Mouse (Mus musculus) liver, embryonic 12.5 days (tissue): ENCODE results near the gene Elovl5. TPM values are rescaled to one million over a fixed set of nuclear protein-coding genes. Genes with fewer than 3 reads are reported as not detected.

Source experiments
- ATAC-seq: fragments of 200-750 bp; cut with Nextera tagmentation; 2 replicates; pipeline ENCODE4 v1.8.0; 2017; ENCODE audit warnings: moderate number of reproducible peaks, mild to moderate bottlenecking, moderate library complexity
- H3K27ac ChIP-seq: fragments of 300-500 bp; sonication (generic); 2 replicates; pipeline ENCODE4 v1.5.1; 2016; ENCODE audit warnings: mild to moderate bottlenecking
- H3K27me3 ChIP-seq: fragments of 300-500 bp; sonication (generic); replicated peaks from 2 replicates; pipeline ENCODE4 v1.6.1; 2016; ENCODE audit warnings: mild to moderate bottlenecking, moderate library complexity
- H3K36me3 ChIP-seq: fragments of 300-500 bp; sonication (generic); 2 replicates; pipeline ENCODE4 v1.6.1; 2016; ENCODE audit warnings: mild to moderate bottlenecking, moderate library complexity
- H3K4me1 ChIP-seq: fragments of 300-500 bp; sonication (generic); 2 replicates; pipeline ENCODE4 v1.6.1; 2016
- H3K4me2 ChIP-seq: fragments of 300-500 bp; sonication (generic); 2 replicates; pipeline ENCODE4 v1.6.1; 2016; ENCODE audit warnings: mild to moderate bottlenecking, moderate library complexity
- H3K4me3 ChIP-seq: fragments of 300-500 bp; sonication (generic); 2 replicates; pipeline ENCODE4 v1.5.1; 2016; ENCODE audit warnings: mild to moderate bottlenecking, moderate library complexity
- H3K9ac ChIP-seq: fragments of 300-500 bp; sonication (generic); 2 replicates; pipeline ENCODE4 v1.6.1; 2016; ENCODE audit warnings: mild to moderate bottlenecking, moderate library complexity
- H3K9me3 ChIP-seq: fragments of 300-500 bp; sonication (generic); replicated peaks from 2 replicates; pipeline ENCODE4 v1.6.1; 2016; ENCODE audit warnings: mild to moderate bottlenecking, moderate library complexity
- WGBS: fragments of 180-500 bp; shearing (Covaris S2); methylation state at CpG from one replicate; pipeline ENCODE4 v1.1.7; 2016; ENCODE audit not compliant: insufficient replicate concordance; 5-methylcytosine and 5-hydroxymethylcytosine counted together
- polyA plus RNA-seq: library from polyadenylated mRNA; unstranded; fragments of >200 nt; fragmentation: Nextera tagmentation; extraction: Ambion mirVana; gene quantifications from 2 replicates; pipeline ENCODE4 v1.2.1, GENCODE M21; 2016

Gene Elovl5
- polyA plus RNA-seq, 1 experiment from 2014 or later, result 28.8 TPM

GRCm38 (mm10) chr9:77961350-77961749 lies 44.2 kb downstream of the Elovl5 start:
- Histone ChIP-seq H3K36me3 (peaks cover 20% of the 10 kb centered on the region), H3K9ac (no peak overlapping the region), H3K4me2 (no peak overlapping the region), H3K9me3 (no peaks in the 10 kb centered on the region), H3K4me3 (no peak overlapping the region), H3K27me3 (no peaks in the 10 kb centered on the region), H3K4me1 (peaks cover 6% of the 10 kb centered on the region; the same call in 1 of the 2 replicates), H3K27ac (no peak overlapping the region)
- no peak for ATAC-seq
- WGBS, result 77% methylated on average over 6 of the region's 6 CpGs

GRCm38 (mm10) chr9:77964084-77964483 lies 46.9 kb downstream of the Elovl5 start:
- no peak overlapping the region for H3K27ac ChIP-seq

GRCm38 (mm10) chr9:77965287-77965686 lies 48.1 kb downstream of the Elovl5 start:
- no peak for ATAC-seq
- WGBS, result 81% methylated on average over 5 of the region's 5 CpGs
- Histone ChIP-seq H3K9me3 (no peaks in the 10 kb centered on the region), H3K4me1 (peaks cover 11% of the 10 kb centered on the region; the same call in 1 of the 2 replicates), H3K9ac (no peak overlapping the region), H3K27me3 (no peaks in the 10 kb centered on the region), H3K4me2 (no peak overlapping the region), H3K36me3 (peaks cover 16% of the 10 kb centered on the region), H3K4me3 (no peak overlapping the region), H3K27ac (no peak overlapping the region)

More at GRCm38 (mm10) chr9:77964084-77964483, 46.9 kb downstream of the Elovl5 start:
- Histone ChIP-seq H3K27me3 (no peaks in the 10 kb centered on the region), H3K4me2 (no peak overlapping the region), H3K4me1 (peaks cover 8% of the 10 kb centered on the region; the same call in 1 of the 2 replicates), H3K4me3 (no peak overlapping the region), H3K36me3 (peaks cover 16% of the 10 kb centered on the region), H3K9me3 (no peaks in the 10 kb centered on the region), H3K9ac (no peak overlapping the region)
- WGBS, result 69% methylated on average over 14 of the region's 14 CpGs
- ATAC-seq, result peak; percentile 64

DNA sequence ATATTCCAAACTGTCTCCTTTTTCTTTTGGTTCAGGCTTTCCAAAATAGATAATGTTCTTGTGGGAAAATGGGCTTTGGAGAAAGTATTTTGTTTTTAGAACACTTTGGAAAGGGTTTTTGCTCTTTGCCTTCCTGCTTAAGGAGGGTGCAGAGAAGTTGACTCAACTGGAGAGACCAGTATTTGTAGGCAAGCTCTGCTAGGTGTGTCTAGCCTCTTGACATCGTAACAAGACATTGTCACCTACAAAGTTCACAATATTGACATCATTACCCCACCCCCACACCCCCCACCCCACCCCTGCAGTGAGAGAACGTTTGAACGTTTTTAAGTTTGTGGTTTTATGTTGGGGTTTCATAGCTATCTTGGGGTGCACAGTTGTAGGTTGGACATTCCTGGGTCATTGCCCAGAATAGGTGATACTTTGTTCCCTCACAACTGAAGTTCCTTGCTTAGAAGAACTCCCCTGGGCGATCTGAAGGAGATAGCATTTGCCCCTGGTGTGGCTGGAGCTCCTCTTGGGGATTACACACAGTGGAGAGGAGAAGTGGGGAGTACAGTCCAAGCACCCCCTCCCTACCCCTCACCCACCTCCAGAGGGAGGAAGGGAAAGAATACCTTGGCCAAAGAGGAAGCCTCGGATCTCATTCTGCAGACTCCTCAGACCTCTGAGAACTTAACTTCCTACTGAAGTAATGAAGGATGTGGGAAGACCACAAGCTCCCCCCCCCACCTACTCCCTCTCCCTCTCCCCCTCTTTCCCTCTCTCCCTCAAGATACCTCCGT lies 48.8 kb downstream of the Elovl5 start:
- peaks cover 16% of the 10 kb centered on the region for H3K36me3 ChIP-seq
- H3K4me1 ChIP-seq, result peaks cover 15% of the 10 kb centered on the region; the same call in 1 of the 2 replicates
- H3K27ac ChIP-seq, result no peak overlapping the region
- H3K4me2 ChIP-seq, result no peak overlapping the region
- no peaks in the 10 kb centered on the region for H3K9me3 ChIP-seq
- no peak overlapping the region for H3K9ac ChIP-seq
- no peaks in the 10 kb centered on the region for H3K27me3 ChIP-seq
- no peak for ATAC-seq
- no peak overlapping the region for H3K4me3 ChIP-seq
- WGBS, result 48% methylated on average over 6 of the region's 6 CpGs

DNA sequence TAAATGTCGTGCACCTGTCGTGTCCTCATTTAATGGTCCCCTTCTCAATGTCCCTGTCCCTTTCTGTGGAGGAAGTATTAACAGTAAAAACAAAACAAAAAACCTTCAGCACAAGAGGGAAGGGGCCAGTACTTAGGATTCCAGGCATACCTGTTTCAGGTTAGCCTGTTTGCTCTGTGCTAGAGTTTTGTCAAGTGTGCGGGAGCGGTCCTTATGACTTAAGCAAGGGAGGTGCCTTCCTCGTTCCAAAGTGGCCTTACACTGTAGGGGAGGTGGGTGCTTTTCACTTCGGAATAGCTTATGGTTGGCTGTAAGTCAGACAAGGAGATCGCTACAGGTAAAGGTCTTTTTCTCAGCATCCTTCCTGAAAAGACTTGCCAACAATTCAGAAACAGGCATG lies 49.7 kb downstream of the Elovl5 start:
- ATAC-seq, result no peak
- Histone ChIP-seq H3K27ac (no peak overlapping the region), H3K4me2 (no peak overlapping the region), H3K27me3 (no peaks in the 10 kb centered on the region), H3K9me3 (no peaks in the 10 kb centered on the region), H3K4me3 (no peak overlapping the region), H3K9ac (no peak overlapping the region), H3K36me3 (peaks cover 11% of the 10 kb centered on the region; the same call in 1 of the 2 replicates), H3K4me1 (peaks cover 15% of the 10 kb centered on the region; the same call in 1 of the 2 replicates)
- WGBS, result 84% methylated on average over 7 of the region's 7 CpGs

DNA sequence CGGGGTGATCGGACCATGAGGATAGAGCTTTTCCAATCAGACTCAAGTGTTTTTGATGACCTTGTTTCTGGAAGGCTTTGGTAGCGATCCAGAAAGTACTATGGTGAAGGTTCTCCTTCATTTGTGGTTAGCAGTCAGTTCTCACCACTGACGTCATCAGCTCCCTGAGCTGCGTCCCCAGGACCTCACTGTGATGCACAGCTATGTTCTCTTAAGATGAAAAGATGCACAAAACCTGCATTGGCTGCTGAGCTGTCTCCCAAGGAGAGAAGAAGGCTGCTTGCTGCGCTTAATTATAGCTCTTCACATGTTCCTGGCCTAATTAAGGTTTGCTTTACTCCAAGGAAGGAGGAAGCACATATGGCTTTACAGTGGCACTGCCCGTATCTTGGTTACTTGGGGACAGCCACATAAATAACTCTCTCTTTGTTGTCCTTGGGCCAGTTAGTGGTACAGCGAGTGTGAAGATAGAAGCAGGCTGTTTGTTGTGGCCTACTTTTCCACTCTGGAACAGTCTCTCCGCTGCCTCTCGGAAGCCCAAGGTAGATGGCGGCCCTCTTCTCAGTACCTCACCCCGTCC lies 50.5 kb downstream of the Elovl5 start:
- 87% methylated on average over 12 of the region's 12 CpGs for WGBS
- H3K27ac ChIP-seq, result no peak overlapping the region
- no peaks in the 10 kb centered on the region for H3K27me3 ChIP-seq
- peaks cover 6% of the 10 kb centered on the region; the same call in 1 of the 2 replicates for H3K36me3 ChIP-seq
- H3K9ac ChIP-seq, result no peak overlapping the region
- H3K4me1 ChIP-seq, result peaks cover 20% of the 10 kb centered on the region
- ATAC-seq, result no peak
- H3K4me2 ChIP-seq, result no peak overlapping the region
- H3K4me3 ChIP-seq, result no peak overlapping the region
- no peaks in the 10 kb centered on the region for H3K9me3 ChIP-seq

GRCm38 (mm10) chr9:77969192-77969953 lies 52.2 kb downstream of the Elovl5 start:
- Histone ChIP-seq H3K9ac (no peak overlapping the region), H3K27me3 (no peaks in the 10 kb centered on the region), H3K9me3 (no peaks in the 10 kb centered on the region), H3K4me3 (no peak overlapping the region), H3K4me1 (peaks cover 20% of the 10 kb centered on the region), H3K4me2 (no peak overlapping the region), H3K27ac (no peak overlapping the region), H3K36me3 (peaks cover 3% of the 10 kb centered on the region; the same call in 1 of the 2 replicates)
- 72% methylated on average over 6 of the region's 6 CpGs for WGBS
- ATAC-seq, result no peak

DNA sequence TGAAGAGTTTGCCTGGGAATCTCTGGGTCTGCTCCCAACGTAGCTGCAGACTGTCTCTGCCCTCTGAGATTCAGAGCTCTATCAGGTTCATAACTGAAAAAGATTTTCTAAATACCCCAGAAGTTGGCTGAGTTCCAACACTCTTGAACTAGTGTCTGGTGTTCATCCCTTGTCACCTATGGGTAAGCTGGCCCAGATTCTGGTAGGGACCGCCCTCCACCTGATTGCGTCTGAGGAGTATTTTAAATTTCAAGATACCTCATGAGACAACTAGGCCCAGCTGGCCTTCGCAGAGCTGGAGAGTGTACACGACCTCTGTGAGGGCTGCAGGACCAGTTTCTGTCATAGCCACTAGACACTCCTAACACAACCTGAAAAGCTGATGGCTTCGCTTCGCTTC lies 61.8 kb downstream of the Elovl5 start:
- H3K9ac ChIP-seq, result no peak overlapping the region
- H3K36me3 ChIP-seq, result peaks cover 61% of the 10 kb centered on the region
- no peaks in the 10 kb centered on the region for H3K27me3 ChIP-seq
- no peak for ATAC-seq
- peaks cover 10% of the 10 kb centered on the region for H3K4me1 ChIP-seq
- H3K9me3 ChIP-seq, result no peaks in the 10 kb centered on the region
- H3K4me3 ChIP-seq, result no peak overlapping the region
- whole genome bisulfite sequencing, result 89% methylated on average over 7 of the region's 7 CpGs
- H3K27ac ChIP-seq, result no peak overlapping the region
- no peak overlapping the region for H3K4me2 ChIP-seq

- 82% methylated on average over 16 of the region's 16 CpGs for WGBS
- H3K36me3 ChIP-seq, result peaks cover 50% of the 10 kb centered on the region
- no peak overlapping the region for H3K27ac ChIP-seq
- ATAC-seq, result no peak
- no peaks in the 10 kb centered on the region for H3K27me3 ChIP-seq
- H3K9ac ChIP-seq, result no peak overlapping the region
- H3K9me3 ChIP-seq, result no peaks in the 10 kb centered on the region
- H3K4me3 ChIP-seq, result no peak overlapping the region
- no peak overlapping the region for H3K4me2 ChIP-seq
- H3K4me1 ChIP-seq, result peaks cover 13% of the 10 kb centered on the region
These were observed 65.5 kb downstream of the Elovl5 start for GRCm38 (mm10) chr9:77982616-77983015.

- peaks cover 44% of the 10 kb centered on the region for H3K36me3 ChIP-seq
- peak; percentile 62; the same call in 1 of the 2 replicates for ATAC-seq
- peaks cover 13% of the 10 kb centered on the region for H3K4me1 ChIP-seq
- WGBS, result 62% methylated on average over 6 of the region's 6 CpGs
- H3K4me3 ChIP-seq, result no peak overlapping the region
- no peaks in the 10 kb centered on the region for H3K27me3 ChIP-seq
- H3K4me2 ChIP-seq, result 0 out of 2 replicates have a peak overlapping the region, but pooled peaks have one; percentile 8
- H3K9me3 ChIP-seq, result no peaks in the 10 kb centered on the region
- H3K9ac ChIP-seq, result no peak overlapping the region
- H3K27ac ChIP-seq, result peak overlapping the region; percentile 13; the same call in 1 of the 2 replicates
These were observed 66.4 kb downstream of the Elovl5 start for GRCm38 (mm10) chr9:77983521-77983920.

GRCm38 (mm10) chr9:77986153-77986795 lies 69.1 kb downstream of the Elovl5 start:
- H3K4me1 ChIP-seq, result peaks cover 13% of the 10 kb centered on the region
- peaks cover 25% of the 10 kb centered on the region for H3K36me3 ChIP-seq
- H3K27ac ChIP-seq, result no peak overlapping the region
- no peak overlapping the region for H3K4me3 ChIP-seq
- no peak for ATAC-seq
- H3K4me2 ChIP-seq, result no peak overlapping the region
- H3K9me3 ChIP-seq, result no peaks in the 10 kb centered on the region
- WGBS, result 81% methylated on average over 8 of the region's 8 CpGs
- H3K9ac ChIP-seq, result no peak overlapping the region
- H3K27me3 ChIP-seq, result no peaks in the 10 kb centered on the region; the same call in 1 of the 2 replicates
